Mouse (Mus musculus) ES-E14 (cell line): ENCODE measurements around the gene 3110018I06Rik. TPM values are rescaled to one million over a fixed set of nuclear protein-coding genes. Genes with fewer than 3 reads are reported as not detected.

Experiments used
- DNase-seq: peaks from one replicate; pipeline ENCODE4 v3.0.0-alpha.2; 2013; ENCODE audit warnings: low read depth, low spot score
- H3K27ac ChIP-seq: 2 replicates; pipeline ENCODE4 v1.5.1; 2012; ENCODE audit warnings: low read depth, mild to moderate bottlenecking, low read length, moderate library complexity, mixed read lengths; ENCODE audit not compliant: poor library complexity, insufficient read depth, severe bottlenecking
- H3K36me3 ChIP-seq: 2 replicates; pipeline ENCODE4 v1.6.1; 2012; ENCODE audit warnings: mild to moderate bottlenecking, low read length, moderate library complexity, mixed read lengths; ENCODE audit not compliant: control insufficient read depth, poor library complexity, insufficient read depth, severe bottlenecking
- H3K4me1 ChIP-seq, 2 experiments: fragments of 150-350 bp in 1 of 2; sonication (generic) in 1 of 2; 2 replicates each; pipeline ENCODE4 v1.6.1; 2012; ENCODE audit warnings: low read length in 2 of 2, mild to moderate bottlenecking in 1 of 2, mixed read lengths in 1 of 2; ENCODE audit not compliant: control insufficient read depth in 2 of 2, insufficient read depth in 2 of 2, poor library complexity in 1 of 2
- H3K4me3 ChIP-seq, 2 experiments: fragments of 150-350 bp in 1 of 2; sonication (generic) in 1 of 2; 2 replicates each; pipeline ENCODE4 v1.5.1; 2012; ENCODE audit warnings: low read length in 2 of 2, low read depth in 1 of 2, mild to moderate bottlenecking in 1 of 2, mixed read lengths in 1 of 2; ENCODE audit not compliant: insufficient read depth in 1 of 2, poor library complexity in 1 of 2, severe bottlenecking in 1 of 2
- H3K9ac ChIP-seq: 2 replicates; pipeline ENCODE4 v1.6.1; 2012; ENCODE audit warnings: low read depth, mild to moderate bottlenecking, low read length, mixed read lengths; ENCODE audit not compliant: poor library complexity, insufficient read depth, severe bottlenecking
- H3K9me3 ChIP-seq: fragments of 150-350 bp; sonication (generic); 2 replicates; pipeline ENCODE4 v1.6.1; 2012; ENCODE audit warnings: low read depth, mild to moderate bottlenecking, low read length; ENCODE audit not compliant: control insufficient read depth, insufficient read depth
- CHD2 ChIP-seq: IDR thresholded peaks from 2 replicates; pipeline ENCODE4 v1.6.1; 2014; ENCODE audit warnings: mild to moderate bottlenecking, low read depth, low read length, inconsistent platforms
- HCFC1 ChIP-seq: IDR thresholded peaks from 2 replicates; pipeline ENCODE4 v1.6.1; 2012; ENCODE audit warnings: low read length, inconsistent platforms, borderline replicate concordance; ENCODE audit not compliant: insufficient read depth
- MAFK ChIP-seq: IDR thresholded peaks from 2 replicates; pipeline ENCODE4 v1.6.1; 2014; ENCODE audit warnings: mild to moderate bottlenecking, low read depth, low read length, inconsistent platforms; ENCODE audit not compliant: insufficient read depth
- ZC3H11A ChIP-seq: IDR thresholded peaks from 2 replicates; pipeline ENCODE4 v1.6.1; 2012; ENCODE audit warnings: low read depth, mild to moderate bottlenecking, inconsistent platforms, low read length, borderline replicate concordance
- ZNF384 ChIP-seq: IDR thresholded peaks from 2 replicates; pipeline ENCODE4 v1.6.1; 2012; ENCODE audit warnings: low read depth, low read length, inconsistent platforms
- in situ Hi-C, 2 experiments: fragments of 600-800 bp; cut with MboI; formaldehyde crosslinking; loops; one replicate each; pipeline ENCODE4 v1.15.1; 2025; ENCODE audit warnings: low sequenced_read_pairs in 2 of 2, inconsistent platforms in 1 of 2; ENCODE audit not compliant: unreplicated experiment in 2 of 2
- total RNA-seq: library from RNA; depleted of rRNA; stranded (reverse); fragments of 300-350 nt; gene quantifications from 2 replicates; pipeline ENCODE4 v1.2.3, GENCODE M21; 2012

The 3110018I06Rik gene
- total RNA-seq, 1 experiment, result not detected

GRCm38 (mm10) chr12:107476441-107477291 lies 11.8 kb upstream of the 3110018I06Rik start:
- no peak overlapping the region for H3K4me3 ChIP-seq
- no peak overlapping the region for H3K9ac ChIP-seq
- no peaks in the 10 kb centered on the region for H3K36me3 ChIP-seq
- no peak for TF ChIP-seq ZC3H11A
- H3K9me3 ChIP-seq, result no peaks in the 10 kb centered on the region
- in situ Hi-C loops, result no loop called here
- no peaks in the 10 kb centered on the region for H3K4me1 ChIP-seq
- no peak overlapping the region for H3K27ac ChIP-seq
- DNase-seq, result no peak

- Histone ChIP-seq H3K36me3 (no peaks in the 10 kb centered on the region), H3K9me3 (no peaks in the 10 kb centered on the region), H3K4me1 (no peaks in the 10 kb centered on the region), H3K9ac (no peak overlapping the region), H3K4me3 (no peak overlapping the region), H3K27ac (no peak overlapping the region)
- DNase-seq, result no peak
- in situ Hi-C loops, result no loop called here
- TF ChIP-seq ZNF384 (no peak), ZC3H11A (no peak), MAFK (no peak), HCFC1 (no peak)
Observed at GRCm38 (mm10) chr12:107479350-107479749, 9.1 kb upstream of the 3110018I06Rik start.

- Histone ChIP-seq H3K9ac (no peak overlapping the region), H3K27ac (no peak overlapping the region), H3K4me3 (no peak overlapping the region), H3K9me3 (no peaks in the 10 kb centered on the region), H3K36me3 (no peaks in the 10 kb centered on the region), H3K4me1 (no peaks in the 10 kb centered on the region)
- in situ Hi-C loops, result no loop called here
- TF ChIP-seq CHD2 (no peak), MAFK (no peak), ZC3H11A (no peak), HCFC1 (no peak), ZNF384 (no peak)
- no peak for DNase-seq
Observed at GRCm38 (mm10) chr12:107483031-107483430, 5.4 kb upstream of the 3110018I06Rik start.

- in situ Hi-C loops, result no loop called here
- H3K27ac ChIP-seq, result no peak overlapping the region
- no peaks in the 10 kb centered on the region for H3K9me3 ChIP-seq
- no peak overlapping the region for H3K4me3 ChIP-seq
- no peak for DNase-seq
- no peak overlapping the region for H3K9ac ChIP-seq
- H3K4me1 ChIP-seq, result no peaks in the 10 kb centered on the region
- TF ChIP-seq ZC3H11A (no peak), ZNF384 (no peak), HCFC1 (no peak), MAFK (no peak), CHD2 (no peak)
- H3K36me3 ChIP-seq, result no peaks in the 10 kb centered on the region
Observed at GRCm38 (mm10) chr12:107491344-107491743, 2.9 kb downstream of the 3110018I06Rik start.

GRCm38 (mm10) chr12:107496924-107497323 lies 8.5 kb downstream of the 3110018I06Rik start:
- no peaks in the 10 kb centered on the region for H3K9me3 ChIP-seq
- no peak for DNase-seq
- no peaks in the 10 kb centered on the region for H3K4me1 ChIP-seq
- H3K9ac ChIP-seq, result no peak overlapping the region
- no peak for TF ChIP-seq CHD2
- no peak for TF ChIP-seq MAFK
- no peak for TF ChIP-seq HCFC1
- no peak for TF ChIP-seq ZNF384
- no peak overlapping the region for H3K27ac ChIP-seq
- in situ Hi-C loops, result no loop called here
- no peak overlapping the region for H3K4me3 ChIP-seq
- no peaks in the 10 kb centered on the region for H3K36me3 ChIP-seq
